Mouse (Mus musculus): ENCODE results near the gene Lztr1. TPM values are rescaled to one million over a fixed set of nuclear protein-coding genes. Genes with fewer than 3 reads are reported as not detected.

Lztr1 gene
- total RNA-seq (2023): 20.2 and 22.6 TPM in 2 replicates

DNA sequence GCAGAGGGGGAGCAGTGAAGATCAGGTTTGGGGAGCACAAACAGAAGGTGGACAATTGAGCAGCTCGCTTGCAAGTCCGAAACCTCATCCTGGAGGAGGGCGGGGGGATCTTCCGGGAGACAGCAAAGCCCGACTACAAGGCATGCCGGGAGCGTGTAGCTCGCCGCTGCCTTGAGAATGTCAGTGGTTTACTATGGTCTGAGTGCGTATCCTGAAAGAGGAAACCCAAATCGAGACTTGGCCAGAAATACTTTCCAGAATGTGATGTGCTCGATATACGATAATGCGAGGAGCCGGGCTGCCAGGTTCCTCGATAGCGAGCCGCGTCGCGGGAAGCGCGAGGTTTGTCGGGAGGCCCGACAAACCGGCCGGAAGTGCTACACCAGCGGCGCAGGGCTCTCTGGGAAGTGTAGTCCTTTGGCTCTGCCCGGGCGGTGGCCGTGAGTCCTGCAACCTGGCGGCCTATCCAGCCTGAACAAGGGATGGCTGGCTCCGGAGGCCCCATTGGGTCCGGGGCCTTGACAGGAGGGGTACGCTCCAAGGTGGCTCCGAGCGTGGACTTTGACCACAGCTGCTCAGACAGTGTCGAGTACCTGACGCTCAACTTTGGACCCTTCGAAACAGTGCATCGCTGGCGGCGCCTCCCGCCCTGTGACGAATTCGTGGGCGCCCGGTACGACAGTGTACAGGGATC lies at the start of gene Lztr1:
Gene Lztr1 (plus strand): TSS at position 143 of the 694 bp plus-strand sequence.

GRCm38 (mm10) chr16:17489469-17490111 lies 18.9 kb upstream of the Lztr1 start, which contains the start of gene Aifm3:
Gene Aifm3 (plus strand): TSS chr16:17489611.

DNA sequence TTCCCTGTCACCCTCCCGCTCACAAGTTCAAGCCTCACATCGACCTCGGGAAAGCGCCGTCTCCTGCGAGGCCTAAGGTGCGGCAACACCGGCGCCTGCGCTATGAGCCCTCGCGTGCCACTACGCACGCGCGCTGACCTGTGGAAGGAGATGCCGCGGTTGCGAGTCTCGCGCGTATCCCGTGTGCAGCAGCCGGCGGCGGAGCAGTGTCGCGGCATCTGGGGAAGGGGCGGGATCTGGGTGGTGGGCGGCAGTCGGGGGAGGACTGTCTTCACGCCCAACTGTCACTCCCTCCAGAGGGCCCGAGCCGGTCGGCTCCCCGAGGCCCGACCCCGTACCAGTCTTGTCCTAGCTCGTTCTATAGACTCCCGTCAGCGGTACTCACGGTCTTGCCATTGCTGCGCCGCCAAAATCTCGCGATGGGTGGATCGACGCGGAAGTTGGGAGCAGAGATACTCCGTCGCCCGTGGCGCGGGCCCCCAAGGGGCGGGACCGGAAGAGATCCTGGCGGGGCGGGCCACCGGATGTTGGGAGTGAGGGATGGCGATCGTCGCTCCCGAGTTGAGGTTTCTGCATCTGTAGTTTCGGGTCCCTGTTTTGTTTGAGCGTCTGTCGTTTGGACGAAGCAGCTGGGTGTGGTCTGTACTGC lies 22.3 kb downstream of the Lztr1 start, which contains the start of gene Thap7:
Gene Thap7 (minus strand): TSS at position 497 of the 649 bp plus-strand sequence.

DNA sequence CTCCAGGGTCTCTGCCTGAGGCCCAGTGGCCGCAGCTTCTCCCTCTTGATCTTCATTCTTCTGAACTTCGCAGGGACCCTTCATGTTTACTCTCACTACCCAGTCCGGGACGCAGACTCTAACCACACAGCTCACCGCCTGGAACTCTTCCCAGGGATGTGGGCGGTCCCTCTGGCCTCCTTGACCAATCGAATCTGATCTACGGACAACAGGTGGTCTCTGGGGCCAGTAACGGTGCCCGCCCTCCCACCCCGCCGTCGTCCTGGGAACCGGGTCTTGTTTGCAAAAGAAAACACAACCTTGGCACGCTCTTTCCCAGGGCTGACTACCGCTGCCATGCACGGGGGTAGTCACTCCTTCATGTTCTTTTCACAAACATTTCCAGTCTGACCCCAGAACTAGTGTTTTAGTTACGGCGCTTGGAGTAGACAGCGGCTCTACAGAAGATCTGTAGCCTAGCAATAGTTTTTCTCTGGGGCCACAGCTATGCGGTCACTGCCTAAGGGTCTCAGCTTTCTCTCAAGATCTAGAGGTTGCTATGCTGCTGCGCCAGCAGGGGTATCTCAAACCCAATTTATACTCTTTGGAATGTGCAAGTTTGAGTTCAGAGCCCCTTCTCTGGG lies 52.8 kb downstream of the Lztr1 start, which contains the start of gene Lrrc74b:
Gene Lrrc74b (minus strand): TSS at position 120 of the 623 bp plus-strand sequence.

GRCm38 (mm10) chr16:17561751-17562208 lies 53.3 kb downstream of the Lztr1 start, which contains the start of gene P2rx6:
Gene P2rx6 (plus strand): TSS chr16:17561885.

Other genes with a start within 250 kb of the Lztr1 start
- 2.8 and 2.9 TPM in 2 replicates for gene Tmem191c, start 232.6 kb upstream of the Lztr1 start, total RNA-seq (2023)
- not detected in 2 replicates for gene Serpind1, start 177.3 kb upstream of the Lztr1 start, total RNA-seq (2023)
- gene Snap29, start 102.7 kb upstream of the Lztr1 start, total RNA-seq (2023): 16.2 and 17.0 TPM in 2 replicates
- 37.3 and 49.3 TPM in 2 replicates for gene Pi4ka, start 102.4 kb upstream of the Lztr1 start, total RNA-seq (2023)
- gene Crkl, start 56.7 kb upstream of the Lztr1 start, total RNA-seq (2023): 45.7 and 53.5 TPM in 2 replicates
- not detected in 2 replicates for gene Aifm3, start 19.1 kb upstream of the Lztr1 start, total RNA-seq (2023)
- 13.3 and 19.2 TPM in 2 replicates for gene Thap7, start 22.4 kb downstream of the Lztr1 start, total RNA-seq (2023)
- not detected in 2 replicates for gene Lrrc74b, start 52.6 kb downstream of the Lztr1 start, total RNA-seq (2023)
- not detected in 2 replicates for gene P2rx6, start 53.2 kb downstream of the Lztr1 start, total RNA-seq (2023)
- 0.28 TPM in 1 of 2 replicates, not detected in the other for gene Slc7a4, start 74.5 kb downstream of the Lztr1 start, total RNA-seq (2023)
- gene Smpd4, start 110.7 kb downstream of the Lztr1 start, total RNA-seq (2023): 28.0 and 32.6 TPM in 2 replicates
- not detected in 2 replicates for gene Ccdc74a, start 137.8 kb downstream of the Lztr1 start, total RNA-seq (2023)
- 68.2 and 84.3 TPM in 2 replicates for gene Med15, start 224.2 kb downstream of the Lztr1 start, total RNA-seq (2023)

All from neutrophil, adult 65 days (primary cell).